Mouse (Mus musculus): ENCODE results near the gene Gm17402. TPM values are rescaled to one million over a fixed set of nuclear protein-coding genes. Genes with fewer than 3 reads are reported as not detected.

The Gm17402 gene
- polyA plus RNA-seq (2016; fragmentation: Nextera tagmentation; extraction: Ambion mirVana), result not detected in 2 replicates

DNA sequence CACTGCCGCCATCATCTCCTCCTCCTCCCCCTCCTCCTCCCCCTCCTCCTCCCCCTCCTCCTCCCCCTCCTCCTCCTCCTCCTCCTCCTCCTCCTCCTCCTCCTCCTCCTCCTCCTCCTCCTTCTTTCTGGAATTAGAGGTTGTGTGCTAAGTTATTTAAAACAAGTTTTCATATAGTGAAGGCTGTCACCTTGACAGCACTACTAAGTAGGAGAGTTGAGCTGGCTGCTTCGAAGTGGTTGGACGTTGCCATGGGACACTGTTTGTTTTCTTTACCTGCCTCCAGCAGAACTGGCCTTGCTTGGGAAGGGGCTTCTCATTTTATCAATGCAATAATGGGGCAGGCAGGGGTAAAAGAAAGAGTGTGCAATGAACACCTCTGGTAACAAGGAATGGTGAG is at the start of gene Gm17402:
Gm17402 (minus strand) TSS at position 101 of the 400 bp plus-strand sequence.
- no peaks in the 10 kb centered on the region for H3K36me3 ChIP-seq
- 58% methylated on average over 3 of the region's 3 CpGs for WGBS
- H3K27ac ChIP-seq, result peak within 1 kb of the TSS; percentile 82
- H3K27me3 ChIP-seq (ENCODE audit: insufficient read depth, poor library complexity, severe bottlenecking), result peaks cover 25% of the 10 kb centered on the region
- DNase-seq (ENCODE audit: low spot score), result no peak
- no peaks in the 10 kb centered on the region for H3K9me3 ChIP-seq
- H3K4me3 ChIP-seq, result peak within 1 kb of the TSS; percentile 66
- peaks cover 7% of the 10 kb centered on the region; the same call in 1 of the 2 replicates for H3K4me1 ChIP-seq (replicated peaks)

DNA sequence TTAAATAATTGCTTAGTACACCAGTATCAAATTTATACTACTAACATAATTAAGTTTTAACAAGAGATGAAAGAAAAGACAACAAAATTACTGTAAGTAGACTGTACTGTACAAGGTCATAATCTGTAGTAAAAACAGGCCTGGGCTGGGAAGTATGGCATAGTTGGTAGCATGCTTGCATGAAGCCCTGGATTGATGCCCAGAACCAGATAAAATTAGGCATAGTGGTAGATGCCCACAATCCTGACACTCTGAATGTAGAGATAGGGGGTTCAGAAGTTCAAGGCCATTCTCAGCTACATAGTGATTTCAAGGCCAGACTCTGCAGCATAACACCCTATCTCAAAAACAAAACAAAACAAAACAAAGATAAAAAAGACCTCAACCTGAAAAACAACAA is 3.3 kb upstream of the Gm17402 start:
- Histone ChIP-seq H3K36me3 (no peaks in the 10 kb centered on the region), H3K4me1 (replicated peaks) (peaks cover 7% of the 10 kb centered on the region; the same call in 1 of the 2 replicates), H3K9me3 (no peaks in the 10 kb centered on the region), H3K4me3 (no peak overlapping the region), H3K27ac (no peak overlapping the region), H3K27me3 (ENCODE audit: insufficient read depth, poor library complexity, severe bottlenecking) (peaks cover 12% of the 10 kb centered on the region)
- DNase-seq (ENCODE audit: low spot score), result no peak

DNA sequence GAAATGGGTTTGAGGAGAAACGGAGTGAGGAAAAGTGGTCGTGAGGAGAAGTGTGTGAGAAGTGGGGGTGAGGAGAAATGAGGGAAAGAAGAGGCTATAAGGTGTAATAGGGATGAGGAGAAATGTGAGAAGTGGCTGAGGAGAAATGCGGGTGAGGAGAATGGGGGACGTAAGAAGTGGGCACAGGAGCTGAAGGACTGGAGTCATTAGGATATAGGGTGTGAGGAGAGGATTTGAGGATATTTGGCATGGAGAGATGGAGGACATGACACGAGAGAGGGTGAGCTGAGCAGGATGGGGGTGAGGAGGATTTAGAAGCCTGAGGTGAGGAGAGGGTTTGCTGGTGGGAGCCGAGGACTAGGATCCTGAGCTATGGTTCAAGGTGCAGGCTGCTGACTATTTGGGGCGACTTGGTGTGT is 594 bp downstream of the Gm17402 start:
- Histone ChIP-seq H3K9me3 (no peaks in the 10 kb centered on the region), H3K4me1 (replicated peaks) (peaks cover 7% of the 10 kb centered on the region; the same call in 1 of the 2 replicates), H3K36me3 (no peaks in the 10 kb centered on the region), H3K4me3 (peak overlapping the region; percentile 66), H3K27me3 (ENCODE audit: insufficient read depth, poor library complexity, severe bottlenecking) (peaks cover 25% of the 10 kb centered on the region), H3K27ac (peak overlapping the region; percentile 82)
- DNase-seq (ENCODE audit: low spot score), result no peak
- WGBS, result 42% methylated on average over 7 of the region's 7 CpGs

DNA sequence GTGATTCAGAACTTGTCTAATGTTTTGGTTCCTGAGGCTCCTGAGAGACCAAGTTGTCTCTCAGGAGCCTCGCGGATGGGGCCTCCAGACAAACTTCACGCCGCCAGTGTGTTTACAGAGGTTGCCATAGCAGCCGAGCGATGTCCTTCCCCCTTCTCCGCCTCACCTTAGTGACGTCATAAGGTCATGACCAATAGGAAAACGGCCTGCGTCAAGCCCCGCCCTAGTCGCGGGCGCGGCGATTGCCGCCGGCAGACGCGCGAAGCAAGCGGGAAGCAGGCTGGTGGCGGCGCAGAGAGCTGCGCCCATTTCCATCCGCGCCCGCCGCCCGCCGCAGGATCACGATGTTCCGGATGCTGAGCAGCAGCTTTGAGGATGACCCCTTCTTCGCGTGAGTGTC is 1.1 kb downstream of the Gm17402 start, which contains the start of gene Mlf1:
Mlf1 (plus strand) TSS at position 226 of the 400 bp plus-strand sequence.
- peak; percentile 95 for DNase-seq (ENCODE audit: low spot score)
- H3K4me1 ChIP-seq (replicated peaks), result peaks cover 7% of the 10 kb centered on the region; the same call in 1 of the 2 replicates
- H3K27ac ChIP-seq, result peak within 1 kb of the TSS; percentile 82
- peak within 1 kb of the TSS; percentile 66 for H3K4me3 ChIP-seq
- peaks cover 25% of the 10 kb centered on the region for H3K27me3 ChIP-seq (ENCODE audit: insufficient read depth, poor library complexity, severe bottlenecking)
- WGBS, result under 1% methylated on average over 35 of the region's 35 CpGs
- no peaks in the 10 kb centered on the region for H3K9me3 ChIP-seq
- H3K36me3 ChIP-seq, result no peaks in the 10 kb centered on the region

DNA sequence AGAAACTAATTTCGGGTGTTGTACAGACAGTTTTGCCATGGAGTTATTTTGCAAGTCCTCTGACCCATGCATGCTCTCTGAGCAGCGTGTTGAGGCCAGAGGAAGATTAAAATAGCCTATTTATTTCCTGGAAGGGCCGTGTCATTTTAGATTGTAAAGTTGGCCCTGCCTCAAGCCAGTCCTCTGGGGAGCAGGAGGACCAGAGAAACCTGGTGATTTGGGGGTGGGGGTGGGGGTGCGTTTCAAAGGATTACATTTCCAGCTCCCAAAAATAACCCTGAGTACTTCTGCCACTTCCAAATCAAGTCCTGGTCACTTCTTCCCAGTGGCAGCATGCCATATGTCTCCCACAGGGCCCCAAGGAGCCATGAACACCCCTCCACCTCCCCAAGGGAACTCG is 2.2 kb downstream of the Gm17402 start:
- Histone ChIP-seq H3K36me3 (no peaks in the 10 kb centered on the region), H3K27ac (no peak overlapping the region), H3K27me3 (ENCODE audit: insufficient read depth, poor library complexity, severe bottlenecking) (peaks cover 25% of the 10 kb centered on the region), H3K9me3 (no peaks in the 10 kb centered on the region), H3K4me3 (no peak overlapping the region), H3K4me1 (replicated peaks) (peaks cover 7% of the 10 kb centered on the region; the same call in 1 of the 2 replicates)
- DNase-seq (ENCODE audit: low spot score), result no peak
- WGBS, result 63% methylated on average over 5 of the region's 5 CpGs

DNA sequence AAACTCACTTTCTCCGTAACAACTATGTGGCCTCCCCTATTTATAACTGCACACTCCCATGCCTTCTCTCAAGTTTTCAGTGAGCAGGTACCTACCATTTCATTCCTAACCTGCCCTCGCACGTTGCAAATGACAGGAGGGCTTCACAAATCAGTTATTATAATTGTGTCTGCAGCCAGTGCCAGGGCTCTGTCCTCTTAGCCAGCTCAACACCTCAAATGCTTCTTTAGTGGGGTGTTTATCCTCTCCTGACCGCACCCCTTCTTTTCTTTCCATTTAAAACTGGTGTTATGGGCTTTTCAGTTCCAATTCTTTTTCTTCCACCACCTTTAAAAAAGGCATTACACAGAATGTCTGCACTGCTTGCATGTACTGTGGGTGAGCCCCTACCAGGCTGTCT is 2.8 kb downstream of the Gm17402 start:
- H3K4me1 ChIP-seq (replicated peaks), result peaks cover 7% of the 10 kb centered on the region; the same call in 1 of the 2 replicates
- H3K36me3 ChIP-seq, result no peaks in the 10 kb centered on the region
- H3K4me3 ChIP-seq, result no peak overlapping the region
- H3K9me3 ChIP-seq, result no peaks in the 10 kb centered on the region
- peaks cover 25% of the 10 kb centered on the region for H3K27me3 ChIP-seq (ENCODE audit: insufficient read depth, poor library complexity, severe bottlenecking)
- WGBS, result 73% methylated on average over 4 of the region's 4 CpGs
- H3K27ac ChIP-seq, result no peak overlapping the region
- DNase-seq (ENCODE audit: low spot score), result no peak

DNA sequence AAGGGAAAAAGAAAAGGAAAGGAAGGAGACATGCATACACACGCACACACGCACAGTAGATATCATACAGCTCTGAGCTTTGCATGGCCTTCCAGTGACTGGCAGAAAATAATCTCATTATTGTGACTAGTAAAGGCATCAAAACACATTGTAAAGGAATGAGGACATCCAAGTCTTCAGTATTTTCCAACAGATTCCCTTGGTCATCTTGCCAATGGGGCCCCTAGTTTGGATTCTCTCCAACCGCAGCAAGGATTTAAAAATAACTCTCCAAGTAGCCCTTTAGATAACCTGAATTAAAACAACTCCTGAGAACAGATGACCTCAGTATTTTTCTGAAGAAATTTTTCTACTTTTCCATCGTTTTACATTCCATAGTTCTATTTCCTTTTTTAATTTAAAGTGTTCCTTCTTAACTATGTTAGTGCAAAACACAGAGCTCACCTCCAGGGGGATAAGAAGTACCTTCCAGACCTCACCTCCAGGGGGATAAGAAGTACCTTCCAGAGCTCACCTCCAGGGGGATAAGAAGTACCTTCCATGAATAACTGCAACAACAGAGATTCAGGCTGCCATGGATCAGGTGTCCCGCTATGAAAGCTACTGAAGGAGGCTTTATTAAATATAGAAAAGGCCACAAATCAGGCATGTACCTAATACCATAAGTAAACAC is 5.4 kb downstream of the Gm17402 start:
- no peak for DNase-seq (ENCODE audit: low spot score)
- no peaks in the 10 kb centered on the region for H3K9me3 ChIP-seq
- peaks cover 18% of the 10 kb centered on the region for H3K27me3 ChIP-seq (ENCODE audit: insufficient read depth, poor library complexity, severe bottlenecking)
- 83% methylated on average over 5 of the region's 5 CpGs for WGBS
- no peak overlapping the region for H3K4me3 ChIP-seq
- H3K4me1 ChIP-seq (replicated peaks), result peaks cover 7% of the 10 kb centered on the region; the same call in 1 of the 2 replicates
- H3K36me3 ChIP-seq, result no peaks in the 10 kb centered on the region
- no peak overlapping the region for H3K27ac ChIP-seq

DNA sequence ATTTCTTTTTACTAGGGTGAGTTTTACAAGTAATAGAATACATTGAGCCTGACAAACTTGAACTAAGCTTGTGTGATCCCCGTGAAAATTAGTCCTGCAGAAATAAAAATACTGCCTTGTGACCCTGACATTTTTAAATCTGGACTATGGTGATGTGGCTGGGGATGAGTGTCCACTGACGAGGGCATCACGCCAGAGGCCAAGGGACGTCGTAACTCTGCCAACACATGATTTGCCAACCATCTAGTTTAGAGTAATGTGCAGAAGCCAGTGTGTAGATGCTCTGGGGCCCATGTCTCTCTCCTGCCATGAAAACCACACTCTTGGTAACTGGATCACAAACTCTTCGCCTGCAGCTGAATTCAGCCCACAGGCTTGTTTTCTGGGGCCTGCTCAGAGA is 7.5 kb downstream of the Gm17402 start:
- Histone ChIP-seq H3K36me3 (no peaks in the 10 kb centered on the region), H3K27me3 (ENCODE audit: insufficient read depth, poor library complexity, severe bottlenecking) (peaks cover 6% of the 10 kb centered on the region), H3K9me3 (no peaks in the 10 kb centered on the region), H3K4me1 (replicated peaks) (no peaks in the 10 kb centered on the region), H3K27ac (no peak overlapping the region), H3K4me3 (no peak overlapping the region)
- 89% methylated on average over 6 of the region's 6 CpGs for WGBS
- DNase-seq (ENCODE audit: low spot score), result no peak

DNA sequence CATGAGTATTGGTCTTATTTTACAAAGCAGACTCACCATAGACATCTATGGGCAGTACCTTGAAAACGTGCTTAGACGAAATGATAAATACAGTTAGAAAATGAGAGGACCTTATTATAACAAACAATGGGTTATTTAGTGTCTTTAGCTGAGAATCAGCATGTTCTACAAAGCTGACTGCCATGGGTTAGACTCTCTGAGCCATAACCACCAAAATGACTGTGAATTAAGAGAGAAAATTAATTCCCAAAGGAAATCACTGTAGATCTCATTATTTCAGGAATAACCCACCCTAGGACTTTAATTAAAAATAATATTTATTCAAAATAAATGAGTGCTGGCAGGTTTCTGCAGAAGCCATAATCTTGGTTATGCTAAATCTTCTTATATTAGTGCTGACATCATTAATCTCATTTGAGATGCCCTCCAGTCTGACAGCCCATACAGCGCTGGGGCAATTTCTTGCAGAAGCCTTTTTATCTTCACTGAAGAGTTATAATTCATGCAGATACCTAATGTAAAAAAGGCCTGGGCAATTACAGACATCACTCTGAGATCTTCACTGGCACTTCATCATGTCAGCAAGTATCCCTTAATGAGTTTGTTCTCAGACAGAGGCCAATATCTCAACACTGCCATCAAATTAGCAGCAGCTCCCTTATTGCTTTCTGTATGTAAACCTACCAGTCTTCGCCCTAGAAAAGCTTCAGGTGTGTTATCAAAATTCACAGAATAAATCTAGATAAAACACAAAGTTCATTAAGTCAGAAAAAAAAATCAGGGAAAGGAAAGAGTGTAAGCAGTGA is 8.7 kb downstream of the Gm17402 start:
- Histone ChIP-seq H3K4me1 (replicated peaks) (no peaks in the 10 kb centered on the region), H3K4me3 (no peak overlapping the region), H3K27me3 (ENCODE audit: insufficient read depth, poor library complexity, severe bottlenecking) (no peaks in the 10 kb centered on the region), H3K27ac (no peak overlapping the region), H3K36me3 (no peaks in the 10 kb centered on the region), H3K9me3 (no peaks in the 10 kb centered on the region)
- DNase-seq (ENCODE audit: low spot score), result no peak
- 85% methylated on average over 4 of the region's 4 CpGs for WGBS

DNA sequence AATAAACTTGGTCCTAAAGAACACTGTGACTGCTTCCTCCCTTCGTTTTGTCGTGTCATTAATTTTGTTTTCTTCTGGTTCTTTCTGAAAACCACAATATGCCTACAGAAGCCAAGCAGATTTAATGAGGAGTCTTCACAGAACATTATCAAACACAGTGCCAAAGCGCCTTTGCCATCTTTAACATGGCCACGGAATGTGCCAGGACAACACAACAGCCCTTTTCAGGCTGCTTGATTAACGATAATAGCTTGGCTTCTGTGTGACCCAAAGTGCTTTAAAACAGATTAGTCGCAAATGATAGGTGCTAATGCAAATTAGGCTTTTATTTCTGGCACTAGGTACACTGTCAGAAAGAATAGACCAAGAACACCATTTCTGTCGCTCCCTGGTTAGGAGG is 16.6 kb downstream of the Gm17402 start:
- no peak overlapping the region for H3K4me3 ChIP-seq
- 84% methylated on average over 7 of the region's 7 CpGs for WGBS
- no peak for DNase-seq (ENCODE audit: low spot score)

DNA sequence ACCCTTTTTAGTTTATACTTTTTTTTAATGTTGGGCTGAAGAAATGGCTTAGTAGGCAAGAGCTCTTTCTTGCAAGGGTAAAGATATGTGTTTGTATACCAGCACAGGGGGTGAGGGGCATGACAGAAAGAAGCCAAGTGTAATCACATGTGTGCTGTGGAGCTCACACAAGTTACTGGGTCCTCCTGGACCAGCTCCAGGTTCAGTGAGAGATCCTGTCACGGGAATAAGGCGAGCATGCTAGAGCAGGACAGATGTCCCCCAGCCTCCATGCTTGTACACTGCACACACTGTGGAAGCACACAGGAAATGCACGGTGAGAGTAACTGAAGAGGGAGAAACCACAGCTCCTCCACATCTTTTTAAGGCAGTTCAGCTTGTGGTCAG is 22.2 kb downstream of the Gm17402 start:
- no peak overlapping the region for H3K27ac ChIP-seq
- DNase-seq (ENCODE audit: low spot score), result no peak
- H3K4me3 ChIP-seq, result no peak overlapping the region
- H3K4me1 ChIP-seq (replicated peaks), result no peaks in the 10 kb centered on the region
- WGBS, result 91% methylated on average over 3 of the region's 3 CpGs
- H3K27me3 ChIP-seq (ENCODE audit: insufficient read depth, poor library complexity, severe bottlenecking), result no peaks in the 10 kb centered on the region
- no peaks in the 10 kb centered on the region for H3K36me3 ChIP-seq
- no peaks in the 10 kb centered on the region for H3K9me3 ChIP-seq

More for the DNA sequence above, 16.6 kb downstream of the Gm17402 start:
- Histone ChIP-seq H3K36me3 (no peaks in the 10 kb centered on the region), H3K9me3 (no peaks in the 10 kb centered on the region), H3K4me1 (replicated peaks) (no peaks in the 10 kb centered on the region), H3K27me3 (ENCODE audit: insufficient read depth, poor library complexity, severe bottlenecking) (no peaks in the 10 kb centered on the region), H3K27ac (no peak overlapping the region)

DNA sequence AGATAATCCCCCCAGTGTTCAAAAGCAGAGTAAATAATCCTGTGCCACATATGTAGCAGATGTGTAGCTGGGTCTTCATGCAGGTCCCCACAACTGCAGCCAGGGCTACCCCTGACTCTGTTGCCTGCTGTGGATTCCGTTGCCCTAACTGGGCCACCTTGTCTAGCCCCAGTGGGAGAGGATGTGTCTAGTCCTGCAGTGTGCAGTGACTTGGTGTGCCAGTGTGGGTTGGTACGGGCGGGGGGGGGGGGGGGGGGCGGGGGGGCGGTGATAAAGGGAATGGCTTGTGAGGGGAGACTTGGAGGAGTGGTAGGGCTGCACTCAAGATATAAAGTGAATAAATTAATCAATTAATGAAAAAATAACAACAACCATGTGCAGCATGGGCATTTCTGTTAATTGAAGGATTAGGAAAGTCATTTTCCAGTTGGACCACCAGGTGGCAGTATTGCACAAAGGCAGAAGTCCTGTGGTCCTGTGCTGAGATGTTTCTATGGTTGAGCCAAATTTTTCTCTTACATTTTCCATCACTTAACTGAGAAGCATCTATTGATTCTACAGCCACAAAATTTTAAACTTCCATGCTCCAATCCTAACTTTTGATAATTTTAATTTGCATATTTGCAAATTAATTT is 22.7 kb downstream of the Gm17402 start:
- H3K36me3 ChIP-seq, result no peaks in the 10 kb centered on the region
- no peaks in the 10 kb centered on the region for H3K4me1 ChIP-seq (replicated peaks)
- no peak for DNase-seq (ENCODE audit: low spot score)
- H3K4me3 ChIP-seq, result no peak overlapping the region
- H3K27me3 ChIP-seq (ENCODE audit: insufficient read depth, poor library complexity, severe bottlenecking), result no peaks in the 10 kb centered on the region
- 17% methylated on average over 3 of the region's 5 CpGs for WGBS
- H3K9me3 ChIP-seq, result no peaks in the 10 kb centered on the region
- no peak overlapping the region for H3K27ac ChIP-seq
